Comparison of ENCODE assay signal across 10 mouse cellular contexts in genomic region chr11:6391516-6392276, GRCm38 (mm10). TPM values are rescaled to one million over a fixed set of nuclear protein-coding genes. Genes with fewer than 3 reads are reported as not detected.
DNase-seq lines count a peak whose midpoint lies in the region; ATAC-seq and TF ChIP-seq lines count a peak whose summit lies in the region.
"Had no signal": no experiment of that assay in that cellular context is flagged by ENCODE, and none has a peak within 500 bp of the region (broad histone marks: within the 10 kb centered on the region; RNA-seq: fewer than 3 reads in every experiment).

No protein-coding gene starts in this region.

- no peak for ATAC-seq in forebrain, postnatal 0 days
- ATAC-seq in forebrain, embryonic 14.5 days: no peak
- ATAC-seq in megakaryocyte, adult 5-6 weeks (ENCODE audit: poor library complexity, severe bottlenecking): peak; percentile 22; the same call in 1 of the 2 replicates

- H3K27ac ChIP-seq in forebrain, postnatal 0 days (ENCODE audit: low read depth, low read length): no peak overlapping the region
- H3K27ac ChIP-seq in forebrain, embryonic 14.5 days (ENCODE audit: low read depth, low read length): no peak overlapping the region

- DNase-seq in forebrain, postnatal 0 days: no peak
- no peak for DNase-seq in forebrain, embryonic 14.5 days (ENCODE audit: low spot score)
- DNase-seq in spleen, adult 12 weeks (ENCODE audit: low spot score): peak; percentile 31
- no peak for DNase-seq in spleen, postnatal 4 days (ENCODE audit: low spot score in 2 of 2)
- DNase-seq in splenic B cell, adult 2 months (ENCODE audit: low read depth, low spot score): peak; percentile 89
- DNase-seq in adrenal gland, postnatal 25 days: no peak
- no peak for DNase-seq in left cerebral cortex, postnatal 10 days (ENCODE audit: extremely low spot score in 1 of 2, low spot score in 2 of 2)
- DNase-seq: gastrocnemius, postnatal 14 days; heart, postnatal 10 days had no signal

- H3K9me3 ChIP-seq in forebrain, postnatal 0 days (ENCODE audit: low read length): no peaks in the 10 kb centered on the region
- no peaks in the 10 kb centered on the region for H3K9me3 ChIP-seq in forebrain, embryonic 14.5 days (replicated peaks; ENCODE audit: control insufficient read depth, low read length)

- H3K4me1 ChIP-seq in forebrain, postnatal 0 days (ENCODE audit: insufficient read depth): peaks cover 15% of the 10 kb centered on the region; the same call in 1 of the 2 replicates
- peaks cover 13% of the 10 kb centered on the region for H3K4me1 ChIP-seq in forebrain, embryonic 14.5 days (ENCODE audit: control insufficient read depth, insufficient read depth, low read length)

- peak overlapping the region; percentile 10; the same call in 1 of the 2 replicates for H3K4me2 ChIP-seq in forebrain, postnatal 0 days (ENCODE audit: low read depth)
- no peak overlapping the region for H3K4me2 ChIP-seq in forebrain, embryonic 14.5 days (ENCODE audit: low read length)

- no peak overlapping the region for H3K4me3 ChIP-seq in forebrain, postnatal 0 days (ENCODE audit: low read depth, low read length)
- H3K4me3 ChIP-seq in forebrain, embryonic 14.5 days (ENCODE audit: low read depth, low read length): no peak overlapping the region

- intact Hi-C loops in left cerebral cortex, postnatal 10 days (cut with DNase I): no loop called here

- peaks cover 38% of the 10 kb centered on the region for H3K36me3 ChIP-seq in forebrain, postnatal 0 days (ENCODE audit: insufficient read depth)
- peaks cover 52% of the 10 kb centered on the region for H3K36me3 ChIP-seq in forebrain, embryonic 14.5 days (ENCODE audit: control insufficient read depth, insufficient read depth, low read length)
- H3K36me3 ChIP-seq in splenic B cell, adult 2 months (ENCODE audit: control insufficient read depth, insufficient read depth, low read length, poor library complexity, severe bottlenecking): peaks cover 8% of the 10 kb centered on the region

- TF ChIP-seq CTCF in forebrain, postnatal 0 days (IDR thresholded peaks at IDR 0.05; ENCODE audit: low read depth): no peak

- H3K9ac ChIP-seq in forebrain, postnatal 0 days: no peak overlapping the region
- no peak overlapping the region for H3K9ac ChIP-seq in forebrain, embryonic 14.5 days (ENCODE audit: low read length)

- no peaks in the 10 kb centered on the region for H3K27me3 ChIP-seq in forebrain, postnatal 0 days (ENCODE audit: insufficient read depth, low read length)
- no peaks in the 10 kb centered on the region for H3K27me3 ChIP-seq in forebrain, embryonic 14.5 days (replicated peaks; ENCODE audit: control insufficient read depth, insufficient read depth, low read length)
- no peaks in the 10 kb centered on the region for H3K27me3 ChIP-seq in splenic B cell, adult 2 months (ENCODE audit: control insufficient read depth, insufficient read depth, low read length, poor library complexity, severe bottlenecking)

- 92% methylated on average over 8 of the region's 8 CpGs for WGBS in forebrain, postnatal 0 days
- 93% methylated on average over 8 of the region's 8 CpGs for WGBS in forebrain, embryonic 14.5 days

RNA-seq across cellular contexts. Expression of gene Zmiz2, which starts 2.8 kb away (rescaled TPM):
- 109 and 129 TPM in 2 replicates for total RNA-seq in forebrain, postnatal 0 days (2014; rRNA removed)
- polyA plus RNA-seq in forebrain, postnatal 0 days (2015; fragmentation: Nextera tagmentation; extraction: Ambion mirVana): 38.1 and 43.8 TPM in 2 replicates
- 28.6 and 32.6 TPM in 2 replicates for polyA plus RNA-seq in forebrain, embryonic 14.5 days (2014; fragmentation: Nextera tagmentation; extraction: Ambion mirVana)
- 37.8 and 39.0 TPM in 2 replicates for total RNA-seq in megakaryocyte, adult 5-6 weeks (2015)
- 7.9 and 12.6 TPM in 2 replicates for total RNA-seq in megakaryocyte, adult 5-6 weeks (2017)
- 61.5 and 63.4 TPM in 2 replicates for total RNA-seq in adrenal gland, postnatal 25 days (2021)
- 100 to 1,000 TPM; 199 to 203 TPM for total RNA-seq in left cerebral cortex, postnatal 10 days (2021)

RNA-seq across cellular contexts. Expression of gene Ppia, which starts 23.5 kb away (rescaled TPM):
- 3,025 and 4,002 TPM in 2 replicates for total RNA-seq in forebrain, postnatal 0 days (2014; rRNA removed)
- 5,423 and 7,006 TPM in 2 replicates for polyA plus RNA-seq in forebrain, postnatal 0 days (2015; fragmentation: Nextera tagmentation; extraction: Ambion mirVana)
- 4,105 and 4,592 TPM in 2 replicates for polyA plus RNA-seq in forebrain, embryonic 14.5 days (2014; fragmentation: Nextera tagmentation; extraction: Ambion mirVana)
- total RNA-seq in megakaryocyte, adult 5-6 weeks (2015): 3,541 and 3,784 TPM in 2 replicates
- 1,457 and 1,607 TPM in 2 replicates for total RNA-seq in megakaryocyte, adult 5-6 weeks (2017)
- 1,910 and 1,993 TPM in 2 replicates for total RNA-seq in adrenal gland, postnatal 25 days (2021)
- 1,000 to 10,000 TPM; 2,299 to 2,355 TPM for total RNA-seq in left cerebral cortex, postnatal 10 days (2021)

RNA-seq across cellular contexts. Expression of gene H2afv, which starts 52.5 kb away (rescaled TPM):
- 55.3 and 68.0 TPM in 2 replicates for total RNA-seq in forebrain, postnatal 0 days (2014; rRNA removed)
- 185 and 235 TPM in 2 replicates for polyA plus RNA-seq in forebrain, postnatal 0 days (2015; fragmentation: Nextera tagmentation; extraction: Ambion mirVana)
- polyA plus RNA-seq in forebrain, embryonic 14.5 days (2014; fragmentation: Nextera tagmentation; extraction: Ambion mirVana): 593 and 826 TPM in 2 replicates
- total RNA-seq in megakaryocyte, adult 5-6 weeks (2015): 235 and 240 TPM in 2 replicates
- total RNA-seq in megakaryocyte, adult 5-6 weeks (2017): 173 and 184 TPM in 2 replicates
- total RNA-seq in adrenal gland, postnatal 25 days (2021): 75.0 and 84.5 TPM in 2 replicates
- total RNA-seq in left cerebral cortex, postnatal 10 days (2021): 10 to 100 TPM; 26.6 to 28.9 TPM

Comparison
In these comparisons a context has a peak if more than half of its experiments do, and no peak if none do; other contexts are left out.
1. DNase-seq: peak in spleen, adult 12 weeks (single experiment) and splenic B cell, adult 2 months (single experiment); none in forebrain, postnatal 0 days (single experiment), forebrain, embryonic 14.5 days (single experiment), spleen, postnatal 4 days (0 of 2), adrenal gland, postnatal 25 days (single experiment) and left cerebral cortex, postnatal 10 days (0 of 2).